ENCODE assay signal across 11 mouse cellular contexts in the genomic region with DNA sequence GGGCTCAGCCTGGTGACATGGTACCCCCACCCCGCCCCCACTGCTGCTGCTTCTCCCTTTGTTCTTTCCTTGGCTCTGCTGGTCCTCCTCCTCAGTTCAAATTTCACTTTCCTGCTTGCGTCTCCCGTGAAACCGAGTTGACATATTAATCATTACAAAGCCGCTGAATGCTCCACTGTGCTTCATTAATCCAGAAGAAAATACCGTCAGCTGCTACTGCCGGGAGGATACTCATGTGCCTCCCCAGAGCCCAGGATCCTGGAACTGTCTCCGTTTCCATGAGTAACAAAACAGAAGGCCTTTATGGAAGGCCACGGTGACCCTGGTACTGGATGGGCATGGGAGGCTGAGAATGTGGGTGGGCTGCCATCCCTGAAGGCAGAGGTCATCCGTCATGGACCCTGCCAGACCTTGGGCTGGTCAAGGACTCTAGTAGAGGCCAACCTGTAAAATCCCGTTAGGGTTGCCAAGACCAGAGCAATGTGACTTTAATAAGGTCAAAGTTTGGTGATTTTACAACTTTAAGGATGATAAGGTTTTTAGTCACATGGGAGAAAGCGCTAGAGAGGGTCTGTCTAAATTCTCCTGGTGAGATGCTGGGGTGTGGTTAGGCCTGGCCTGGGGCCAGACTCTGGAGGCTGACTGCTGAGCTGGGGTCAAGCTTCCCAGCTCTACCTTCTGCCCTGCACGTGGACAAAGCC.
DNase-seq lines count a peak whose midpoint lies in the region; ATAC-seq and TF ChIP-seq lines count a peak whose summit lies in the region.
"Had no signal": no experiment of that assay in that cellular context is flagged by ENCODE, and none has a peak within 500 bp of the region (broad histone marks: within the 10 kb centered on the region; RNA-seq: fewer than 3 reads in every experiment).

No protein-coding gene starts in this region.

- no peak overlapping the region for H3K4me3 ChIP-seq in forebrain, postnatal 0 days (ENCODE audit: low read depth, low read length)
- no peak overlapping the region for H3K4me3 ChIP-seq in forebrain, embryonic 13.5 days
- no peak overlapping the region for H3K4me3 ChIP-seq in embryonic facial prominence, embryonic 10.5 days
- H3K4me3 ChIP-seq in kidney, adult 2 months (ENCODE audit: insufficient read depth, low read depth, low read length): peak overlapping the region; percentile 21; the same call in 1 of the 2 replicates
- no peak overlapping the region for H3K4me3 ChIP-seq in midbrain, embryonic 16.5 days (ENCODE audit: low read depth, low read length)
- no peak overlapping the region for H3K4me3 ChIP-seq in heart, adult 2 months
- H3K4me3 ChIP-seq: heart, embryonic 13.5 days; liver, embryonic 13.5 days had no signal

- TF ChIP-seq POLR2A in kidney, adult 2 months (IDR thresholded peaks at IDR 0.05; ENCODE audit: low read depth, low read length): no peak
- no peak for TF ChIP-seq POLR2A in heart, adult 2 months (IDR thresholded peaks at IDR 0.05; ENCODE audit: insufficient read depth, low read depth, low read length)

- H3K79me2 ChIP-seq in heart, adult 2 months (replicated peaks; ENCODE audit: control insufficient read depth, insufficient read depth, low read length): no peaks in the 10 kb centered on the region

- DNase-seq in forebrain, postnatal 0 days: no peak
- DNase-seq in embryonic facial prominence, embryonic 10.5 days (ENCODE audit: low spot score): no peak
- peak; percentile 93 for DNase-seq in kidney, adult 2 months
- DNase-seq in heart, postnatal 4 days: no peak
- DNase-seq in heart, adult 2 months: no peak
- DNase-seq in gastrocnemius, adult 18-20 months (ENCODE audit: low spot score): no peak
- DNase-seq: liver, embryonic 13.5 days; thymus, postnatal 36 days had no signal

- H3K27me3 ChIP-seq in forebrain, postnatal 0 days (ENCODE audit: insufficient read depth, low read length): no peaks in the 10 kb centered on the region
- H3K27me3 ChIP-seq in forebrain, embryonic 13.5 days: no peaks in the 10 kb centered on the region
- no peaks in the 10 kb centered on the region for H3K27me3 ChIP-seq in embryonic facial prominence, embryonic 10.5 days (replicated peaks; ENCODE audit: low read depth, poor library complexity, severe bottlenecking)
- no peaks in the 10 kb centered on the region for H3K27me3 ChIP-seq in kidney, adult 2 months (replicated peaks; ENCODE audit: control insufficient read depth, insufficient read depth, low read length)
- H3K27me3 ChIP-seq in midbrain, embryonic 16.5 days (ENCODE audit: control insufficient read depth, insufficient read depth, low read depth, low read length): no peaks in the 10 kb centered on the region
- no peaks in the 10 kb centered on the region for H3K27me3 ChIP-seq in heart, adult 2 months (ENCODE audit: control insufficient read depth, insufficient read depth, low read length)
- H3K27me3 ChIP-seq: heart, embryonic 13.5 days; liver, embryonic 13.5 days had no signal

- intact Hi-C loops in heart, adult 2 months (cut with DNase I): no loop called here

- H3K27ac ChIP-seq in forebrain, postnatal 0 days (ENCODE audit: low read depth, low read length): no peak overlapping the region
- no peak overlapping the region for H3K27ac ChIP-seq in forebrain, embryonic 13.5 days
- peak overlapping the region; percentile 45 for H3K27ac ChIP-seq in embryonic facial prominence, embryonic 10.5 days (replicated peaks)
- peak overlapping the region; percentile 97 for H3K27ac ChIP-seq in kidney, adult 2 months (ENCODE audit: insufficient read depth, low read depth, low read length)
- 0 out of 2 replicates have a peak overlapping the region, but pooled peaks have one; percentile 15 for H3K27ac ChIP-seq in midbrain, embryonic 16.5 days (ENCODE audit: low read length)
- no peak overlapping the region for H3K27ac ChIP-seq in heart, adult 2 months
- H3K27ac ChIP-seq: heart, embryonic 13.5 days; liver, embryonic 13.5 days had no signal

- no peaks in the 10 kb centered on the region for H3K9me3 ChIP-seq in forebrain, postnatal 0 days (ENCODE audit: low read length)
- 0 out of 2 replicates have a peak, but pooled peaks cover 5% of the 10 kb centered on the region for H3K9me3 ChIP-seq in forebrain, embryonic 13.5 days (replicated peaks)
- peaks cover 8% of the 10 kb centered on the region for H3K9me3 ChIP-seq in embryonic facial prominence, embryonic 10.5 days
- 0 out of 2 replicates have a peak, but pooled peaks cover 3% of the 10 kb centered on the region for H3K9me3 ChIP-seq in midbrain, embryonic 16.5 days (replicated peaks; ENCODE audit: control insufficient read depth, low read length, poor library complexity, severe bottlenecking)
- H3K9me3 ChIP-seq: heart, embryonic 13.5 days; liver, embryonic 13.5 days had no signal

- WGBS in forebrain, postnatal 0 days: 53% methylated on average over 13 of the region's 13 CpGs
- 59% methylated on average over 13 of the region's 13 CpGs for WGBS in forebrain, embryonic 13.5 days
- WGBS in embryonic facial prominence, embryonic 10.5 days: 53% methylated on average over 13 of the region's 13 CpGs
- 30% methylated on average over 13 of the region's 13 CpGs for WGBS in kidney, adult 2 months
- WGBS in midbrain, embryonic 16.5 days: 42% methylated on average over 13 of the region's 13 CpGs
- 64% methylated on average over 13 of the region's 13 CpGs for WGBS in heart, adult 2 months

- no peaks in the 10 kb centered on the region for H3K36me3 ChIP-seq in forebrain, postnatal 0 days (ENCODE audit: insufficient read depth)
- no peaks in the 10 kb centered on the region for H3K36me3 ChIP-seq in forebrain, embryonic 13.5 days (ENCODE audit: poor library complexity, severe bottlenecking)
- H3K36me3 ChIP-seq in embryonic facial prominence, embryonic 10.5 days (replicated peaks): no peaks in the 10 kb centered on the region
- no peaks in the 10 kb centered on the region for H3K36me3 ChIP-seq in kidney, adult 2 months (ENCODE audit: control insufficient read depth, insufficient read depth, low read length)
- no peaks in the 10 kb centered on the region for H3K36me3 ChIP-seq in midbrain, embryonic 16.5 days (ENCODE audit: control insufficient read depth, insufficient read depth, low read length)
- no peaks in the 10 kb centered on the region for H3K36me3 ChIP-seq in heart, adult 2 months (ENCODE audit: control insufficient read depth, insufficient read depth, low read length)
- H3K36me3 ChIP-seq: heart, embryonic 13.5 days; liver, embryonic 13.5 days had no signal

- TF ChIP-seq CTCF in forebrain, postnatal 0 days (IDR thresholded peaks at IDR 0.05; ENCODE audit: low read depth): no peak
- no peak for TF ChIP-seq CTCF in kidney, adult 2 months (conservative IDR thresholded peaks at IDR 0.05; ENCODE audit: insufficient read depth, insufficient read length, low read depth, low read length)
- no peak for TF ChIP-seq CTCF in heart, adult 2 months (IDR thresholded peaks at IDR 0.05)

- no peak overlapping the region for H3K4me2 ChIP-seq in forebrain, postnatal 0 days (ENCODE audit: low read depth)
- H3K4me2 ChIP-seq in forebrain, embryonic 13.5 days: no peak overlapping the region
- no peak overlapping the region for H3K4me2 ChIP-seq in midbrain, embryonic 16.5 days (ENCODE audit: low read length)
- H3K4me2 ChIP-seq: heart, embryonic 13.5 days; liver, embryonic 13.5 days had no signal

- H3K4me1 ChIP-seq in forebrain, postnatal 0 days (ENCODE audit: insufficient read depth): 0 out of 2 replicates have a peak, but pooled peaks cover 3% of the 10 kb centered on the region
- peaks cover 20% of the 10 kb centered on the region for H3K4me1 ChIP-seq in forebrain, embryonic 13.5 days
- H3K4me1 ChIP-seq in embryonic facial prominence, embryonic 10.5 days: peaks cover 36% of the 10 kb centered on the region
- peaks cover 49% of the 10 kb centered on the region for H3K4me1 ChIP-seq in kidney, adult 2 months (ENCODE audit: control insufficient read depth, insufficient read depth, low read length)
- H3K4me1 ChIP-seq in midbrain, embryonic 16.5 days (ENCODE audit: control insufficient read depth, insufficient read depth, low read length): peaks cover 14% of the 10 kb centered on the region
- H3K4me1 ChIP-seq in heart, adult 2 months (ENCODE audit: control insufficient read depth, insufficient read depth, low read length): no peaks in the 10 kb centered on the region; the same call in 1 of the 2 replicates

- no peak overlapping the region for H3K9ac ChIP-seq in forebrain, postnatal 0 days
- H3K9ac ChIP-seq in forebrain, embryonic 13.5 days: no peak overlapping the region
- H3K9ac ChIP-seq in midbrain, embryonic 16.5 days (ENCODE audit: low read depth, low read length): no peak overlapping the region
- no peak overlapping the region for H3K9ac ChIP-seq in heart, adult 2 months (ENCODE audit: low read depth, low read length)
- H3K9ac ChIP-seq: heart, embryonic 13.5 days; liver, embryonic 13.5 days had no signal

- peak; percentile 13; the same call in 1 of the 2 replicates for ATAC-seq in forebrain, postnatal 0 days
- no peak for ATAC-seq in forebrain, embryonic 13.5 days
- peak; percentile 18; the same call in 1 of the 2 replicates for ATAC-seq in midbrain, embryonic 16.5 days

- TF ChIP-seq EP300 in heart, adult 2 months (IDR thresholded peaks at IDR 0.05; ENCODE audit: insufficient read depth, low read depth, low read length): no peak

Comparison
In these comparisons a context has a peak if more than half of its experiments do, and no peak if none do; other contexts are left out.
1. H3K27ac ChIP-seq: peak in embryonic facial prominence, embryonic 10.5 days (single experiment), kidney, adult 2 months (single experiment) and midbrain, embryonic 16.5 days (single experiment); none in forebrain, postnatal 0 days (single experiment), forebrain, embryonic 13.5 days (single experiment) and heart, adult 2 months (single experiment).